Mouse (Mus musculus): ENCODE data around the gene Zfp687. TPM values are rescaled to one million over a fixed set of nuclear protein-coding genes. Genes with fewer than 3 reads are reported as not detected.

Zfp687 gene
- polyA plus RNA-seq, 1 experiment from 2014 or later = 21.2 TPM

- no peak for ATAC-seq (ENCODE audit: low FRiP score)
- Histone ChIP-seq H3K9me3 (ENCODE audit: control insufficient read depth, low read length) (no peaks in the 10 kb centered on the region), H3K27me3 (ENCODE audit: control insufficient read depth, insufficient read depth, low read length) (no peaks in the 10 kb centered on the region), H3K36me3 (replicated peaks; ENCODE audit: control insufficient read depth, insufficient read depth) (peaks cover 66% of the 10 kb centered on the region), H3K4me1 (replicated peaks; ENCODE audit: control insufficient read depth, insufficient read depth, low read length) (peaks cover 14% of the 10 kb centered on the region), H3K4me3 (replicated peaks; ENCODE audit: low read length) (no peak overlapping the region), H3K4me2 (replicated peaks) (no peak overlapping the region), H3K9ac (no peak overlapping the region), H3K27ac (no peak overlapping the region)
- no peak for DNase-seq (ENCODE audit: low spot score)
- 90% methylated on average over 7 of the region's 7 CpGs for WGBS
Measured at GRCm38 (mm10) chr3:95010396-95010795, 4.9 kb downstream of the Zfp687 start.

GRCm38 (mm10) chr3:95007706-95008105, 7.5 kb downstream of the Zfp687 start:
- Histone ChIP-seq H3K9ac (no peak overlapping the region), H3K4me2 (replicated peaks) (no peak overlapping the region), H3K36me3 (replicated peaks; ENCODE audit: control insufficient read depth, insufficient read depth) (peaks cover 93% of the 10 kb centered on the region), H3K27me3 (ENCODE audit: control insufficient read depth, insufficient read depth, low read length) (no peaks in the 10 kb centered on the region), H3K27ac (no peak overlapping the region), H3K4me3 (replicated peaks; ENCODE audit: low read length) (no peak overlapping the region), H3K4me1 (replicated peaks; ENCODE audit: control insufficient read depth, insufficient read depth, low read length) (no peaks in the 10 kb centered on the region; the same call in 1 of the 2 replicates), H3K9me3 (ENCODE audit: control insufficient read depth, low read length) (no peaks in the 10 kb centered on the region)
- DNase-seq (ENCODE audit: low spot score) (no peak), ATAC-seq (ENCODE audit: low FRiP score) (no peak)
- 88% methylated on average over 9 of the region's 9 CpGs for WGBS

GRCm38 (mm10) chr3:95005651-95006050, 9.6 kb downstream of the Zfp687 start:
- Histone ChIP-seq H3K27me3 (ENCODE audit: control insufficient read depth, insufficient read depth, low read length) (no peaks in the 10 kb centered on the region), H3K4me2 (replicated peaks) (no peak overlapping the region), H3K4me1 (replicated peaks; ENCODE audit: control insufficient read depth, insufficient read depth, low read length) (no peaks in the 10 kb centered on the region), H3K9me3 (ENCODE audit: control insufficient read depth, low read length) (no peaks in the 10 kb centered on the region), H3K27ac (no peak overlapping the region), H3K9ac (no peak overlapping the region), H3K4me3 (replicated peaks; ENCODE audit: low read length) (no peak overlapping the region), H3K36me3 (replicated peaks; ENCODE audit: control insufficient read depth, insufficient read depth) (peaks cover 97% of the 10 kb centered on the region)
- ATAC-seq (ENCODE audit: low FRiP score) (no peak), DNase-seq (ENCODE audit: low spot score) (no peak)
- 83% methylated on average over 3 of the region's 3 CpGs for WGBS

- no peaks in the 10 kb centered on the region for H3K27me3 ChIP-seq (ENCODE audit: control insufficient read depth, insufficient read depth, low read length)
- no peak overlapping the region for H3K4me2 ChIP-seq (replicated peaks)
- H3K4me3 ChIP-seq (replicated peaks; ENCODE audit: low read length) = no peak overlapping the region
- no peak overlapping the region for H3K9ac ChIP-seq
- H3K4me1 ChIP-seq (replicated peaks; ENCODE audit: control insufficient read depth, insufficient read depth, low read length) = no peaks in the 10 kb centered on the region
- H3K9me3 ChIP-seq (ENCODE audit: control insufficient read depth, low read length) = no peaks in the 10 kb centered on the region
- peaks cover 97% of the 10 kb centered on the region for H3K36me3 ChIP-seq (replicated peaks; ENCODE audit: control insufficient read depth, insufficient read depth)
- ATAC-seq (ENCODE audit: low FRiP score) (no peak), DNase-seq (ENCODE audit: low spot score) (no peak)
- no peak overlapping the region; the same call in 1 of the 2 replicates for H3K27ac ChIP-seq
Measured at GRCm38 (mm10) chr3:95003273-95003672, 12.0 kb downstream of the Zfp687 start.

- H3K36me3 ChIP-seq (replicated peaks; ENCODE audit: control insufficient read depth, insufficient read depth) = peaks cover 97% of the 10 kb centered on the region
- WGBS = 58% methylated on average over 4 of the region's 4 CpGs
Measured at GRCm38 (mm10) chr3:95002569-95002968, 12.7 kb downstream of the Zfp687 start.

GRCm38 (mm10) chr3:94996946-94997345, 18.3 kb downstream of the Zfp687 start:
- H3K9ac ChIP-seq = no peak overlapping the region
- H3K4me1 ChIP-seq (replicated peaks; ENCODE audit: control insufficient read depth, insufficient read depth, low read length) = no peaks in the 10 kb centered on the region
- DNase-seq (ENCODE audit: low spot score) (peak; percentile 90), ATAC-seq (ENCODE audit: low FRiP score) (no peak)
- H3K27me3 ChIP-seq (ENCODE audit: control insufficient read depth, insufficient read depth, low read length) = no peaks in the 10 kb centered on the region
- 29% methylated on average over 2 of the region's 2 CpGs for WGBS
- H3K9me3 ChIP-seq (ENCODE audit: control insufficient read depth, low read length) = no peaks in the 10 kb centered on the region
- H3K4me3 ChIP-seq (replicated peaks; ENCODE audit: low read length) = no peak overlapping the region
- H3K27ac ChIP-seq = no peak overlapping the region
- H3K4me2 ChIP-seq (replicated peaks) = no peak overlapping the region
- H3K36me3 ChIP-seq (replicated peaks; ENCODE audit: control insufficient read depth, insufficient read depth) = peaks cover 97% of the 10 kb centered on the region

More at GRCm38 (mm10) chr3:95002569-95002968, 12.7 kb downstream of the Zfp687 start:
- Histone ChIP-seq H3K4me2 (replicated peaks) (no peak overlapping the region), H3K9ac (no peak overlapping the region), H3K4me3 (replicated peaks; ENCODE audit: low read length) (no peak overlapping the region), H3K9me3 (ENCODE audit: control insufficient read depth, low read length) (no peaks in the 10 kb centered on the region), H3K27me3 (ENCODE audit: control insufficient read depth, insufficient read depth, low read length) (no peaks in the 10 kb centered on the region), H3K4me1 (replicated peaks; ENCODE audit: control insufficient read depth, insufficient read depth, low read length) (no peaks in the 10 kb centered on the region), H3K27ac (peak overlapping the region; percentile 54)
- no peak for DNase-seq (ENCODE audit: low spot score)
- peak; percentile 44; the same call in 1 of the 2 replicates for ATAC-seq (ENCODE audit: low FRiP score)

- H3K9ac ChIP-seq = no peak overlapping the region
- H3K36me3 ChIP-seq (replicated peaks; ENCODE audit: control insufficient read depth, insufficient read depth) = peaks cover 70% of the 10 kb centered on the region
- no peak overlapping the region for H3K4me3 ChIP-seq (replicated peaks; ENCODE audit: low read length)
- 51% methylated on average over 9 of the region's 9 CpGs for WGBS
- H3K27me3 ChIP-seq (ENCODE audit: control insufficient read depth, insufficient read depth, low read length) = no peaks in the 10 kb centered on the region
- H3K4me1 ChIP-seq (replicated peaks; ENCODE audit: control insufficient read depth, insufficient read depth, low read length) = 0 out of 2 replicates have a peak, but pooled peaks cover 8% of the 10 kb centered on the region
- no peak for ATAC-seq (ENCODE audit: low FRiP score)
- no peak overlapping the region for H3K27ac ChIP-seq
- no peak overlapping the region for H3K4me2 ChIP-seq (replicated peaks)
- no peaks in the 10 kb centered on the region for H3K9me3 ChIP-seq (ENCODE audit: control insufficient read depth, low read length)
- no peak for DNase-seq (ENCODE audit: low spot score)
Measured at GRCm38 (mm10) chr3:94989159-94989761, 26.0 kb downstream of the Zfp687 start.

- DNase-seq (ENCODE audit: low spot score) = no peak
- H3K9me3 ChIP-seq (ENCODE audit: control insufficient read depth, low read length) = no peaks in the 10 kb centered on the region
- no peak overlapping the region for H3K9ac ChIP-seq
- no peak overlapping the region for H3K4me2 ChIP-seq (replicated peaks)
- no peak overlapping the region for H3K4me3 ChIP-seq (replicated peaks; ENCODE audit: low read length)
- H3K27me3 ChIP-seq (ENCODE audit: control insufficient read depth, insufficient read depth, low read length) = no peaks in the 10 kb centered on the region
- H3K27ac ChIP-seq = no peak overlapping the region
- 0 out of 2 replicates have a peak, but pooled peaks cover 8% of the 10 kb centered on the region for H3K4me1 ChIP-seq (replicated peaks; ENCODE audit: control insufficient read depth, insufficient read depth, low read length)
- ATAC-seq (ENCODE audit: low FRiP score) = no peak
- H3K36me3 ChIP-seq (replicated peaks; ENCODE audit: control insufficient read depth, insufficient read depth) = peaks cover 70% of the 10 kb centered on the region
Measured at GRCm38 (mm10) chr3:94987578-94987977, 27.7 kb downstream of the Zfp687 start.

- Histone ChIP-seq H3K27me3 (ENCODE audit: control insufficient read depth, insufficient read depth, low read length) (no peaks in the 10 kb centered on the region), H3K4me1 (replicated peaks; ENCODE audit: control insufficient read depth, insufficient read depth, low read length) (0 out of 2 replicates have a peak, but pooled peaks cover 8% of the 10 kb centered on the region), H3K4me2 (replicated peaks) (no peak overlapping the region), H3K4me3 (replicated peaks; ENCODE audit: low read length) (no peak overlapping the region), H3K36me3 (replicated peaks; ENCODE audit: control insufficient read depth, insufficient read depth) (peaks cover 75% of the 10 kb centered on the region), H3K9ac (no peak overlapping the region), H3K27ac (no peak overlapping the region), H3K9me3 (ENCODE audit: control insufficient read depth, low read length) (no peaks in the 10 kb centered on the region)
- DNase-seq (ENCODE audit: low spot score) (no peak), ATAC-seq (ENCODE audit: low FRiP score) (no peak)
- WGBS = 95% methylated on average over 2 of the region's 2 CpGs
Measured at GRCm38 (mm10) chr3:94985513-94985912, 29.7 kb downstream of the Zfp687 start.

GRCm38 (mm10) chr3:94984312-94984711, 30.9 kb downstream of the Zfp687 start:
- Histone ChIP-seq H3K9ac (no peak overlapping the region), H3K4me2 (replicated peaks) (no peak overlapping the region), H3K36me3 (replicated peaks; ENCODE audit: control insufficient read depth, insufficient read depth) (peaks cover 70% of the 10 kb centered on the region), H3K4me1 (replicated peaks; ENCODE audit: control insufficient read depth, insufficient read depth, low read length) (0 out of 2 replicates have a peak, but pooled peaks cover 7% of the 10 kb centered on the region), H3K27ac (no peak overlapping the region), H3K27me3 (ENCODE audit: control insufficient read depth, insufficient read depth, low read length) (no peaks in the 10 kb centered on the region), H3K4me3 (replicated peaks; ENCODE audit: low read length) (no peak overlapping the region), H3K9me3 (ENCODE audit: control insufficient read depth, low read length) (no peaks in the 10 kb centered on the region)
- 88% methylated on average over 11 of the region's 11 CpGs for WGBS
- DNase-seq (ENCODE audit: low spot score) = no peak
- no peak for ATAC-seq (ENCODE audit: low FRiP score)
